Mouse (Mus musculus) intestine, embryonic 14.5 days (tissue): ENCODE measurements around the gene Dhdds. TPM values are rescaled to one million over a fixed set of nuclear protein-coding genes. Genes with fewer than 3 reads are reported as not detected.
A peak's percentile ranks its signal among the peaks of the same experiment; 100 is the strongest.
"Not testable (repeated sequence)": the region's sequence is repeated elsewhere in the genome, so short reads cannot be mapped to it uniquely, and the experiment has no call there.

Experiments
- ATAC-seq: fragments of 200-750 bp; cut with Nextera tagmentation; replicated peaks from 2 replicates; pipeline ENCODE4 v1.8.0; 2017; ENCODE audit warnings: low read depth, moderate number of reproducible peaks, moderate TSS enrichment, moderate library complexity; ENCODE audit not compliant: low FRiP score, low TSS enrichment
- DNase-seq: peaks from one replicate; pipeline ENCODE4 v3.0.0-alpha.2; 2018; ENCODE audit warnings: low spot score
- H3K27ac ChIP-seq: fragments of 300-500 bp; sonication (generic); 2 replicates; pipeline ENCODE4 v1.5.1; 2014; ENCODE audit warnings: low read depth, mild to moderate bottlenecking, control low read depth
- H3K27me3 ChIP-seq: fragments of 300-500 bp; sonication (generic); replicated peaks from 2 replicates; pipeline ENCODE4 v1.6.1; 2014; ENCODE audit warnings: low read length, control low read depth; ENCODE audit not compliant: control insufficient read depth, insufficient read depth
- H3K36me3 ChIP-seq: fragments of 300-500 bp; sonication (generic); 2 replicates; pipeline ENCODE4 v1.6.1; 2014; ENCODE audit warnings: low read length, control low read depth; ENCODE audit not compliant: control insufficient read depth, insufficient read depth
- H3K4me1 ChIP-seq: fragments of 300-500 bp; sonication (generic); replicated peaks from 2 replicates; pipeline ENCODE4 v1.6.1; 2014; ENCODE audit warnings: low read length, control low read depth, mixed read lengths; ENCODE audit not compliant: control insufficient read depth, insufficient read depth
- H3K4me2 ChIP-seq: fragments of 300-500 bp; sonication (generic); 2 replicates; pipeline ENCODE4 v1.6.1; 2014; ENCODE audit warnings: low read length
- H3K4me3 ChIP-seq: fragments of 300-500 bp; sonication (generic); 2 replicates; pipeline ENCODE4 v1.5.1; 2014; ENCODE audit warnings: low read depth, low read length, control low read depth, mixed read lengths
- H3K9ac ChIP-seq: fragments of 300-500 bp; sonication (generic); 2 replicates; pipeline ENCODE4 v1.6.1; 2014; ENCODE audit warnings: mild to moderate bottlenecking, low read length
- H3K9me3 ChIP-seq: fragments of 300-500 bp; sonication (generic); 2 replicates; pipeline ENCODE4 v1.6.1; 2016; ENCODE audit warnings: low read length, control low read depth; ENCODE audit not compliant: control insufficient read depth
- WGBS: fragments of 180-500 bp; shearing (Covaris S2); extraction: QIAGEN DNeasy Blood & Tissue Kit; methylation state at CpG from one replicate; pipeline ENCODE4 v1.1.7; 2014; 5-methylcytosine and 5-hydroxymethylcytosine counted together
- polyA plus RNA-seq: library from polyadenylated mRNA; unstranded; fragments of >200 nt; fragmentation: Nextera tagmentation; extraction: Ambion mirVana; gene quantifications from 2 replicates; pipeline ENCODE4 v1.2.1, GENCODE M21; 2014

Dhdds gene
- polyA plus RNA-seq, 1 experiment from 2014 or later: 43.5 TPM

- H3K36me3 ChIP-seq: peaks cover 71% of the 10 kb centered on the region
These were observed 12.4 kb downstream of the Dhdds start for GRCm38 (mm10) chr4:133988289-133988688.

DNA sequence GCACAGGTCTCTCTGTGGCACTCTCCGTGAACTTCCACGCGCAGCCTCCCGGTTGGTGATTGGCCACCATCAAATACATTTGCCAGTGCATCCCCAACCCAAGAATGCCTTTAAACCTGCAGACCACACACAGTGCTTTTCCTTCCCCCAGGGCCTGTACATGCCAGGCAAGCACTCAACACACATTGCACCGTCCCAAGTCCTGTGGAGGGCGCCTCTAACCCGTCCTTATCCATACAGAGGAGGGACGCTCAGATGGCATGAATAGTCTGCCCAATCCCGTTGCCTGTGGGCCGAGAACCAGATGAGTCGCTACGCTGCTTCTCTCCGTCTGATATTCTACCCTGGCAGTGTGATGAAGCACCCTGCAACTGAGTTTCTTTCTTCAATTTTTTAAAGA is 17.8 kb downstream of the Dhdds start:
- Histone ChIP-seq H3K9me3 (no peaks in the 10 kb centered on the region), H3K4me1 (no peaks in the 10 kb centered on the region), H3K4me3 (no peak overlapping the region), H3K27me3 (no peaks in the 10 kb centered on the region), H3K9ac (no peak overlapping the region), H3K27ac (no peak overlapping the region), H3K36me3 (peaks cover 72% of the 10 kb centered on the region), H3K4me2 (no peak overlapping the region)
- 91% methylated on average over 13 of the region's 13 CpGs for WGBS
- ATAC-seq (no peak), DNase-seq (no peak)

More at GRCm38 (mm10) chr4:133988289-133988688, 12.4 kb downstream of the Dhdds start:
- H3K27ac ChIP-seq, H3K9me3 ChIP-seq, DNase-seq, H3K9ac ChIP-seq, H3K4me3 ChIP-seq, H3K27me3 ChIP-seq, ATAC-seq, H3K4me1 ChIP-seq, H3K4me2 ChIP-seq: not testable (repeated sequence)
- WGBS: 94% methylated on average over 8 of the region's 8 CpGs

DNA sequence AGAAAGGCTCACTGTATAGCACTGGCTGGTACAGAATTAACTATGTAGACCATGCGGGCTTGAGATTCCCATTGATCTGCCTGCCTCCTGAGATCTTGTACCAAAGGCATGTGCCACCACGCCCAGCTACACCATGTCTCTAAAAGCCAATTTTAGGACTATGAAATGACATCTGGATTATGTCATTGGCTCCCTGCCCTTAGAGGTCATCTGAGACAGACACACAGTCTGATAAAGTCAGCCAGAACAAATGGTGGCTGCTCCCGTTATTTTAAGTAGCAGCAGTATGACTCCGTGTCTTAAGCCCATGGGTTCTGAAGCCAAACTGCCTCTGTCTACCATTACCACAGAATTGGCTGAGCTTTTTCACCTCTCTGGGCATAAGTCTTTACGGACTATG is 20.2 kb downstream of the Dhdds start:
- Histone ChIP-seq H3K27me3 (no peaks in the 10 kb centered on the region), H3K4me2 (no peak overlapping the region), H3K27ac (no peak overlapping the region), H3K9ac (no peak overlapping the region), H3K4me1 (no peaks in the 10 kb centered on the region), H3K36me3 (peaks cover 68% of the 10 kb centered on the region), H3K9me3 (no peaks in the 10 kb centered on the region), H3K4me3 (no peak overlapping the region)
- WGBS: 81% methylated on average over 5 of the region's 5 CpGs
- DNase-seq (no peak), ATAC-seq (no peak)

- Histone ChIP-seq H3K27ac (no peak overlapping the region), H3K9me3 (no peaks in the 10 kb centered on the region), H3K4me1 (no peaks in the 10 kb centered on the region), H3K4me3 (no peak overlapping the region), H3K9ac (no peak overlapping the region), H3K27me3 (no peaks in the 10 kb centered on the region), H3K36me3 (peaks cover 60% of the 10 kb centered on the region), H3K4me2 (no peak overlapping the region)
- no peak for ATAC-seq
- DNase-seq: no peak
- WGBS: 94% methylated on average over 10 of the region's 10 CpGs
These were observed 22.6 kb downstream of the Dhdds start for GRCm38 (mm10) chr4:133978021-133978711.

- DNase-seq (no peak), ATAC-seq (no peak)
- Histone ChIP-seq H3K27me3 (no peaks in the 10 kb centered on the region), H3K4me3 (no peak overlapping the region), H3K9me3 (no peaks in the 10 kb centered on the region), H3K4me1 (peaks cover 14% of the 10 kb centered on the region), H3K9ac (no peak overlapping the region), H3K27ac (no peak overlapping the region), H3K36me3 (peaks cover 29% of the 10 kb centered on the region), H3K4me2 (no peak overlapping the region)
- WGBS: 61% methylated on average over 8 of the region's 8 CpGs
These were observed 29.0 kb downstream of the Dhdds start for GRCm38 (mm10) chr4:133971741-133972140.

DNA sequence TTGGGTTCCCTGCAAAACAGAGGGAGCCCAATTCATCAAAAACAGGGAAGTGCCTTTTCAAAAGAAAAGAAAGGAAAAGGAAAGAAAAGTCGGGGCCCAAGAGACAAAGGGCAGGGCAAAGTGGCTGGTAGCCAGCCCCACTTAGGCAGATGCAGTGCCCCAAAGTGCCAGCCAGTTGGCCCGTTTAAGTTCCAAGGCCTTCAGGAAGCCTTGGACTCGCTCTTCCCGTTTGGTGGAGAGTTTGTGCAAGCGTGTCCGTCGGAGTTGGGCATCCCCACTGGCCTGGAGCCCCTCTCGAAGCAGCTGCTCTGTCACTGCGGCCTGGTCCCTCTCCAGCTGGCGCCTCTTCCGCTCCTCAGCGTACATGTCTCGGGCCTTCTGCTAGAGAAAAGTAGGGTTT is 29.8 kb downstream of the Dhdds start:
- H3K4me3 ChIP-seq: no peak overlapping the region
- H3K36me3 ChIP-seq: peaks cover 31% of the 10 kb centered on the region
- no peak overlapping the region for H3K9ac ChIP-seq
- DNase-seq (no peak), ATAC-seq (no peak)
- peaks cover 21% of the 10 kb centered on the region for H3K4me1 ChIP-seq
- H3K9me3 ChIP-seq: no peaks in the 10 kb centered on the region
- 90% methylated on average over 13 of the region's 13 CpGs for WGBS
- H3K4me2 ChIP-seq: no peak overlapping the region
- no peak overlapping the region for H3K27ac ChIP-seq
- H3K27me3 ChIP-seq: no peaks in the 10 kb centered on the region

GRCm38 (mm10) chr4:133970196-133970595 is 30.5 kb downstream of the Dhdds start:
- no peak for DNase-seq
- WGBS: 50% methylated on average over 4 of the region's 4 CpGs

DNA sequence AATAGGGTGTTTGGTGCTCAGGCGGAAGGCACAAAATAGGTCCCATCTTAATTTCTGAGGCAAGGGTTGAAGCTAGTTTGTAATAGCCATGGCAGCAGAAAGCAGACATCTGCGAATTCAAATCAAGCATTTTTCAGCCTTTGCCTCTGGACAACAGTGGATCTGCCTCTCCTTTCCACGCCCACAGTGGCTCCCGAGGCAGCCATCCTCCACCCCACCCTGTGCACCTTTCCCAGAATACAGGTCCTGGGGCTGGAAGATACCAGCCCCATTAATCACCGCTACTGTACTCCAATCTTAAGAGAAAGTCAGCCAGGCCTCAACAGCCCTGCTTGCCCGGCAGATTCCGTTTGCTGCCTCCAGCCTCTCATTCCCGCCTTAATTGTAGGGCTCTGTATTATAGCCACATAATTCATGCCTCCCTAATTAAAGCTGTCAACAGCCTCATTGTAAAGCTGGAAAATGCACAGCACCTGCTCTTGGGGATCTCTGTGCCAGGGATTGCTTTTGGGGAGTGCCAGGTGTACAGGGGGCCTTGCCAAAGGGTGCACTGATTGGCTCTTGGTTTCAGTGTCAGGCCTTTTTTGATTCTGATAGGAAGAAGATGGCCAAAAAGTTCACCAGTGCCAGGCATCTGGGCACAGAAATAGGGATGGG is 31.5 kb downstream of the Dhdds start:
- no peaks in the 10 kb centered on the region for H3K27me3 ChIP-seq
- peak overlapping the region; percentile 98; the same call in 1 of the 2 replicates for H3K9ac ChIP-seq
- DNase-seq (no peak), ATAC-seq (no peak)
- no peak overlapping the region for H3K4me3 ChIP-seq
- H3K9me3 ChIP-seq: no peaks in the 10 kb centered on the region
- 54% methylated on average over 8 of the region's 8 CpGs for WGBS
- peaks cover 40% of the 10 kb centered on the region for H3K36me3 ChIP-seq
- peaks cover 24% of the 10 kb centered on the region for H3K4me1 ChIP-seq
- H3K27ac ChIP-seq: no peak overlapping the region
- H3K4me2 ChIP-seq: peak overlapping the region; percentile 91

More at GRCm38 (mm10) chr4:133970196-133970595, 30.5 kb downstream of the Dhdds start:
- Histone ChIP-seq H3K4me1 (peaks cover 24% of the 10 kb centered on the region), H3K9me3 (no peaks in the 10 kb centered on the region), H3K9ac (no peak overlapping the region), H3K4me2 (no peak overlapping the region), H3K27ac (no peak overlapping the region), H3K4me3 (no peak overlapping the region), H3K27me3 (no peaks in the 10 kb centered on the region), H3K36me3 (peaks cover 36% of the 10 kb centered on the region)
- no peak for ATAC-seq
